Mouse (Mus musculus) olfactory bulb, adult 2 months (tissue): ENCODE measurements around the gene Gm21440. TPM values are rescaled to one million over a fixed set of nuclear protein-coding genes. Genes with fewer than 3 reads are reported as not detected.
"Not testable (repeated sequence)": the region's sequence is repeated elsewhere in the genome, so short reads cannot be mapped to it uniquely, and the experiment has no call there.

Experiments used
- H3K27ac ChIP-seq: fragments of 200-500 bp; 2 replicates; pipeline ENCODE4 v1.5.1; 2012; ENCODE audit warnings: low read depth, low read length; ENCODE audit not compliant: insufficient read depth
- H3K4me1 ChIP-seq: fragments of 200-500 bp; 2 replicates; pipeline ENCODE4 v1.6.1; 2012; ENCODE audit warnings: low read length; ENCODE audit not compliant: control insufficient read depth, insufficient read depth
- H3K4me3 ChIP-seq: fragments of 200-500 bp; 2 replicates; pipeline ENCODE4 v1.5.1; 2012; ENCODE audit warnings: mild to moderate bottlenecking, low read depth, low read length, moderate library complexity; ENCODE audit not compliant: insufficient read depth
- WGBS: fragments of 180-500 bp; shearing (Covaris S2); methylation state at CpG from one replicate; pipeline ENCODE4 v1.1.7; 2018; 5-methylcytosine and 5-hydroxymethylcytosine counted together
- polyA plus RNA-seq: library from polyadenylated mRNA; stranded (reverse); fragments of >200 nt; gene quantifications from 2 replicates; pipeline ENCODE4 v1.2.4, GENCODE M21; 2012; ENCODE audit warnings: low replicate concordance; ENCODE audit not compliant: missing spikeins, insufficient read depth, insufficient read length

Gene Gm21440
- polyA plus RNA-seq = not detected in 2 replicates

DNA sequence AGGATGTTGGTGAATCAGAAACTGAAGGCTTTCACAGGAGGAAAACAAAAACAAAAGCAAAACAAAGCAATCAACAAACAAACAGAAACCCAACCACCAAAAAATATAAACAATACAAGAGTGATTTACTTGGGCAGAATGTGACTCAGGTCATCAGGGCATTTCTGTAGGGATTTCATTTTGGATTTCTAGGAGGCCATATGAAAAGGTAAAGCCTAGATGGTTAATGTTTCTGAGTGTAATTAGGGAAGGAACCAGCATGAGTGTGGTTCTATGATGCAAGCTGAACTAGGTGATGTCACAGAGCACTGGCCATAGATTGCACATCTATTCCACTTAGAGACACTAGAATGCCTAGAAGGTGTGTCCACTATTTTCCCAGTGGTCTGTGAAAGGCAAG, at the start of gene Gm21440, which contains the start of gene Gm21454:
Gm21440 (plus strand) TSS at position 301 of the 400 bp plus-strand sequence.
Gm21454 (plus strand) TSS at position 352 of the 400 bp plus-strand sequence.
- H3K4me3 ChIP-seq, H3K27ac ChIP-seq, H3K4me1 ChIP-seq: not testable (repeated sequence)

DNA sequence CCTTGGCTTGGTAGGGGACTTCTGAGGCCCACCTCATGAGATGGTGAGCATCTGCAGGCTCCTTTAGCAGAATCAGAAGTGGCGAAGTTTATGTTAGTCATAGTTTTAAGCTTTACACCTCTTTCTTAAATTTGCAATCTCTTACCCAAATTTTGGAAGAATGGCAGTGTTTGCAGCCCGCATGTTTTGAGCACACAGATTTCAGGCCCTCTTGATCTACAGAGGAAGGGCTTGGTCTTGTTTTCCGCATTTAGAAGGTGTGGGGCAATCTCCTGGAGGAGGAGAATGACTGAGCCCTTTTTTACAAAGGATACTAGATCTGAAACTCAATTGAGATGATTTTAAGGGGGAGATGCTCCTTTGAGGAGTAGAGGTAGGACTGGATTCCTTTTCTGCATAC, 28.4 kb upstream of the Gm21440 start, which contains the start of gene Gm21828:
Gm21828 (minus strand) TSS at position 101 of the 400 bp plus-strand sequence.
- H3K27ac ChIP-seq = not testable (repeated sequence)
- no CpG with 5 or more reads among the region's 3 CpGs for WGBS

More for the DNA sequence above, 28.4 kb upstream of the Gm21440 start, which contains the start of gene Gm21828:
- not testable (repeated sequence) for H3K4me1 ChIP-seq, H3K4me3 ChIP-seq

Other genes with a start within 250 kb of the Gm21440 start
- not detected in 2 replicates for gene Gm20807, start 209.5 kb upstream of the Gm21440 start, polyA plus RNA-seq
- not detected in 2 replicates for gene Gm21891, start 118.9 kb upstream of the Gm21440 start, polyA plus RNA-seq
- gene Gm21425, start 90.4 kb upstream of the Gm21440 start, polyA plus RNA-seq = not detected in 2 replicates
- not detected in 2 replicates for gene Gm21828, start 28.5 kb upstream of the Gm21440 start, polyA plus RNA-seq
- not detected in 2 replicates for gene Gm21454, start 51 bp downstream of the Gm21440 start, polyA plus RNA-seq
- gene Gm21725, start 96.7 kb downstream of the Gm21440 start, polyA plus RNA-seq = not detected in 2 replicates
- gene Gm21866, start 213.2 kb downstream of the Gm21440 start, polyA plus RNA-seq = not detected in 2 replicates
- not detected in 2 replicates for gene Gm20773, start 241.6 kb downstream of the Gm21440 start, polyA plus RNA-seq